Mouse (Mus musculus): ENCODE measurements around the gene Bcat2. TPM values are rescaled to one million over a fixed set of nuclear protein-coding genes. Genes with fewer than 3 reads are reported as not detected.

Bcat2 gene
- polyA plus RNA-seq (2017; shearing (Covaris generic)), result 64.7 TPM

DNA sequence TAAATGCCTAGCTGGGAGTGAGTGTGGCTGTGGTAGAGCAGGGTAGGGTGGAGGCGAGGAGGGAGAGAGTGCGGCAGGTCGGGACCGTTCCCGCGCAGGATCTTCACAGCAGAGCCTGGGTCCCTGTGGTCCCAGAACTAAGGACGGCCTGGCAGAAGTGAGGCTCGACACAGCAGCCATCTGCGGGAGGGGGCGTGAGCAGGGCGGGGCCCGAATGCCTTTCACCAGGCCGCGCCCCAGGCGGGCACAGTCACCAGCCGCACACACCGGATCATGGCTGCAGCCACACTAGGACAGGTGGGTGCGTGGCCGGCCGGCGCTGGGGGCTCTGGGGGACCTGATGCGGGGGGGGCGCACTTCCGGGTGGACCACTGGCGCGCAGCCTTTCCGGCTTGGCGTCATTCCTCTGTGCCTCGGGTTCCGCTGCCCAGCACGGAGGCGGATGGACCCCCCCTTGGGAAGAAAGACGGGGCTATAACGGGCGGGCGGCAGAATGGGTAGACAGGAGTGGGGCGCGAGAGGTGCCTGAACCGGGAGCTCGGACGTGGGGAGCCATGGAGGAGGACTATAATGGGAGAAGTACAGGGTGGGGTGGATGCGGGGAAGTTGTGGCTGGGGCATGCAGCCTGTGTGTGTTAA lies at the start of gene Bcat2:
TSS of gene Bcat2 (plus strand) at position 51 of the 639 bp plus-strand sequence.

DNA sequence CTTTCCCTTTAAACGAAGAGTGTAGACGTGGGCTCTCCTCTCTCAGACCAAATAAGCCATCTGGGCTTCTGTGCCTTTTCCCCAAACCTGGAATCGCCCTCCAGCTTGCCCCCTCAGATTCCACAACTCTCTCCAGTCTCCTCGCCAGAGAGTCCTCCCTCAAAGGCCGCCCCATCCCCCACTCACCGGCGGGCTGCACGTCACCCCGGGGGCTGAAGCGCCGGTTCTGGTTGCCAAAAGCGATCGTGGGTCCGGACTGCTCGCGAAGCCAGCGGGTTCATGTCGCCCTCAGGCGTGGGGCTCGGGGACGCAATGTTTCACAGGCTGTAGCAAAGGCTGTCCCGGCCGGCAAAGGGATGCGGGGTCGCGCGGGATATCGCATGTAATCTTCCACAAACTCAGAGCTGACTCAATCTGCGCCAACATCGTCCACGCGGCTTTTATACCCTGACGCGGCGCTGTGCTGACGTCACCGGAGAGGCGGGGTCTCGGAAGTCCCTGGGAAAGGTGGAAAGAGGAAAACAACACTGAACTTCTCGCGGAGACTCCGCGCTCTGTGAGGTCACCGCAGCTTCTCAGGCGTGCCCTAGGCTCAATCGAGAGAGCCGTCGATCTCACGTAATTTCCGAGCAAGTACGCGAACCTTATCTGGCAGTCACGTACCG lies 44.0 kb upstream of the Bcat2 start, which contains the start of the genes Ppp1r15a and Plekha4:
TSS of gene Ppp1r15a (minus strand) at position 460 of the 665 bp plus-strand sequence.
TSS of gene Plekha4 (plus strand) at position 522 of the 665 bp plus-strand sequence.

DNA sequence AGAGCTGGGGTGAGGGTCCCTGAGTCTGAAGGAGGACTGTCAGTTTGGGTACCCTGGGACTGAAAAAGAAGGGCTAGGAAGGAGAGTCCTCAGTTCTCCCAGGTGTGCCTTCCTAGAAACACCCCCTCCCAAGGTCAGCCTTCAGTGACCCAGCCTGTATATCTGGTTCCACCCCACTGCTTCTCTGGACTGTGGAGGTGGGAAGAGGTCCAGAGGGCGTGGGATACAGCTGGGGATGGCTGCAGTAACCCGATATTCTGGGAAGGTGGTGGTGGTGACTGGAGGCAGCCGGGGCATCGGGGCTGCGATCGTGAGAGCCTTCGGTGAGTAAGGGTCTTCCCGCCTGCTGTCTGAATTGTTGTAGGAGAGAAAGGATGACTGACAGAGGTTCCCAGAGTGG lies 15.2 kb upstream of the Bcat2 start, which contains the start of gene Hsd17b14:
TSS of gene Hsd17b14 (plus strand) at position 150 of the 400 bp plus-strand sequence.

DNA sequence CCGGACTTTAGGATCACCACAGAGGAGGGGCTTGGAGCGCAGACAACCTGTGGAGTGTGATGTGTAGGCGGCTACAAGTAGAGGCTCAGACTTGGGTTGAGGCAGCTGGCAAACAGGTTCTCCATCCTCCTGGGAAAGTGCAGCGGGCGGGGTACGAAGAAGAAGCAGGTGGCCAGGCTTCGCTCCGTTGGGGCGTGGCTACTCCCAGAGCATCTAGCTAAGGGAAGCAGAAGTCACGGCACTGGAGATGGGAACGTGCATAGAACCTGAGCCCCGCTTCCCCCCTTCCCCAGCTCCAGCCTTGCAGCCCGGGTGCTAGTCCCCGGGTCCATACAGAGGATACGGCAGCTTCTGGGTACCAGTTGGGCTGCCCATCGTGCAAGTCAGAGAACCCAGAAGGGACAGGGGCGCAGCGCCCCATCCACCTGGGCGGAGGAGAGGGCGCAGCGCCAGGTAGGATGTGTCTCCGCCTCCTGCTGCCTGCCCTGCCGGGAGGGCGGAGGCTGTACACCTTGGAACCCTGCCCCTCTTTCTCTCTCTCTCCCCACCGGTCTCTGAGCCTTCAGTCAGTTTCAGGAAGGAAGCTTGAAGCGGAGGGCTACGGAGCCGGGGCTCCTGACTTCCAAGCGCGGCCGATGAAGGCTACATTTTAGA lies 47.2 kb downstream of the Bcat2 start, which contains the start of gene Fut1:
TSS of gene Fut1 (plus strand) at position 248 of the 654 bp plus-strand sequence.

DNA sequence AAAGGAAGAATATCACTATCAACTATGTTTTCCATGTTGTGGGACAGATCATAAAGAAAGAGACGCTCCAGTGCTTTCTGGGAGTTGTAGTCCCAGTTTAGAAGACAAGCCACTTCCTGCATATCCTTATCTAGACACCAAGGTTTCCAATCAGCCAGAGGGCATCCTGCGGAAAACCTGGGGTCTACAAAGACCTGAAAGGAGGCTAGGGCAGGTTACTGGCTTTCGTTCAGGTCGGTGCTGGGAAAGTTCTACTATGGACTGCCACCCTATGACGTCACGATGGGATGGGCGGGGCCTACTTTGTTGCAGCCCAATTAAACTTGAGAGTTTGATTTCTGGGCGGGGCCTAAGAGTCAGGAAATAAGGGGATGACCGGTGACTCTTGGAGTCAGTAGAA lies 51.5 kb downstream of the Bcat2 start, which contains the start of gene Izumo1:
TSS of gene Izumo1 (plus strand) at position 369 of the 400 bp plus-strand sequence.

DNA sequence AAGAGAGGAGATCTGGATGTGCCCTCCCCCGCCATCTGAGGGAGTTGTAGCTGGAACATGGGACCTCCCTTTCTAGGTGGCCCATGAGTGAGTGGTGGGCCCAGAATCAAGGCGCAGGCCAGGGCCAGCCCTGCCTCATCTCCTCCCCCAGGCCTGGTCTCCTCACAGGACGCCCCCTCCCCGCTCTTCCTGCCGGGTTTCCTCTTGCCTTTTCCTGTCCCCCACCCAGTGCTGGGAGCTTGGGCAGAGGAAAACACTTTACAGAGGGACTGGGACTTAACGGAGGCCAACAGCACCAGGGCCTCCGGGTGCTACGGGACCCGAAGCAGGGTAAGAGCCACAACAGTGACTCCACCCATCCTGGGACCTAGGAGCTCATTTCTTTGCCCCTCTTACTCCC lies 57.3 kb downstream of the Bcat2 start, which contains the start of gene Rasip1:
TSS of gene Rasip1 (plus strand) at position 228 of the 400 bp plus-strand sequence.

Other genes starting within 250 kb of the Bcat2 start
- 11.7 TPM for gene Trpm4, start 236.4 kb upstream of the Bcat2 start, polyA plus RNA-seq (2017; shearing (Covaris generic))
- gene Hrc, start 234.9 kb upstream of the Bcat2 start, polyA plus RNA-seq (2017; shearing (Covaris generic)), result not detected
- 0.12 TPM for gene Ppfia3, start 203.1 kb upstream of the Bcat2 start, polyA plus RNA-seq (2017; shearing (Covaris generic))
- 0.89 TPM for gene Lin7b, start 199.6 kb upstream of the Bcat2 start, polyA plus RNA-seq (2017; shearing (Covaris generic))
- gene Snrnp70, start 174.4 kb upstream of the Bcat2 start, polyA plus RNA-seq (2017; shearing (Covaris generic)), result 263 TPM
- gene Kcna7, start 164.5 kb upstream of the Bcat2 start, polyA plus RNA-seq (2017; shearing (Covaris generic)), result not detected
- gene Ntf5, start 156.5 kb upstream of the Bcat2 start, polyA plus RNA-seq (2017; shearing (Covaris generic)), result 0.92 TPM
- gene Lhb, start 149.3 kb upstream of the Bcat2 start, polyA plus RNA-seq (2017; shearing (Covaris generic)), result not detected
- gene Gys1, start 135.3 kb upstream of the Bcat2 start, polyA plus RNA-seq (2017; shearing (Covaris generic)), result 19.6 TPM
- gene Ruvbl2, start 132.1 kb upstream of the Bcat2 start, polyA plus RNA-seq (2017; shearing (Covaris generic)), result 67.2 TPM
- gene Ftl1, start 110.3 kb upstream of the Bcat2 start, polyA plus RNA-seq (2017; shearing (Covaris generic)), result 2,196 TPM
- 249 TPM for gene Bax, start 103.3 kb upstream of the Bcat2 start, polyA plus RNA-seq (2017; shearing (Covaris generic))
- 1.7 TPM for gene Tulp2, start 88.3 kb upstream of the Bcat2 start, polyA plus RNA-seq (2017; shearing (Covaris generic))
- gene Gm45808, start 83.3 kb upstream of the Bcat2 start, polyA plus RNA-seq (2017; shearing (Covaris generic)), result 0.88 TPM
- 1.0 TPM for gene Dhdh, start 81.3 kb upstream of the Bcat2 start, polyA plus RNA-seq (2017; shearing (Covaris generic))
- 289 TPM for gene Nucb1, start 59.7 kb upstream of the Bcat2 start, polyA plus RNA-seq (2017; shearing (Covaris generic))
- gene Ppp1r15a, start 43.9 kb upstream of the Bcat2 start, polyA plus RNA-seq (2017; shearing (Covaris generic)), result 59.4 TPM
- 0.40 TPM for gene Plekha4, start 43.8 kb upstream of the Bcat2 start, polyA plus RNA-seq (2017; shearing (Covaris generic))
- gene Hsd17b14, start 15.3 kb upstream of the Bcat2 start, polyA plus RNA-seq (2017; shearing (Covaris generic)), result 1.9 TPM
- gene Fgf21, start 45.3 kb downstream of the Bcat2 start, polyA plus RNA-seq (2017; shearing (Covaris generic)), result not detected
- not detected for gene Fut1, start 47.1 kb downstream of the Bcat2 start, polyA plus RNA-seq (2017; shearing (Covaris generic))
- 0.11 TPM for gene Izumo1, start 51.7 kb downstream of the Bcat2 start, polyA plus RNA-seq (2017; shearing (Covaris generic))
- 1.2 TPM for gene Rasip1, start 57.3 kb downstream of the Bcat2 start, polyA plus RNA-seq (2017; shearing (Covaris generic))
- gene Mamstr, start 69.8 kb downstream of the Bcat2 start, polyA plus RNA-seq (2017; shearing (Covaris generic)), result 0.72 TPM
- 0.17 TPM for gene Fut2, start 96.2 kb downstream of the Bcat2 start, polyA plus RNA-seq (2017; shearing (Covaris generic))
- gene Ntn5, start 113.9 kb downstream of the Bcat2 start, polyA plus RNA-seq (2017; shearing (Covaris generic)), result not detected
- 0.33 TPM for gene Sec1, start 124.2 kb downstream of the Bcat2 start, polyA plus RNA-seq (2017; shearing (Covaris generic))
- 8.1 TPM for gene Car11, start 129.7 kb downstream of the Bcat2 start, polyA plus RNA-seq (2017; shearing (Covaris generic))
- 12.6 TPM for gene Dbp, start 134.9 kb downstream of the Bcat2 start, polyA plus RNA-seq (2017; shearing (Covaris generic))
- gene Rpl18, start 145.3 kb downstream of the Bcat2 start, polyA plus RNA-seq (2017; shearing (Covaris generic)), result 1,812 TPM
- gene Sphk2, start 147.8 kb downstream of the Bcat2 start, polyA plus RNA-seq (2017; shearing (Covaris generic)), result 37.7 TPM
- not detected for gene Fam83e, start 151.1 kb downstream of the Bcat2 start, polyA plus RNA-seq (2017; shearing (Covaris generic))
- gene Spaca4, start 155.7 kb downstream of the Bcat2 start, polyA plus RNA-seq (2017; shearing (Covaris generic)), result not detected
- not detected for gene Lmtk3, start 213.6 kb downstream of the Bcat2 start, polyA plus RNA-seq (2017; shearing (Covaris generic))
- 1.6 TPM for gene Sult2b1, start 214.5 kb downstream of the Bcat2 start, polyA plus RNA-seq (2017; shearing (Covaris generic))
- 28.9 TPM for gene Cyth2, start 244.4 kb downstream of the Bcat2 start, polyA plus RNA-seq (2017; shearing (Covaris generic))

Data from activated CD4-positive, CD25-positive, alpha-beta regulatory T cell, adult 9 weeks (primary cell).